Mouse (Mus musculus) adipocyte (in vitro differentiated cells): ENCODE data around the gene Hmgn2.
A peak's percentile ranks its signal among the peaks of the same experiment; 100 is the strongest.
"Not testable (repeated sequence)": the region's sequence is repeated elsewhere in the genome, so short reads cannot be mapped to it uniquely, and the experiment has no call there.

Experiments used
- DNase-seq: peaks from one replicate; pipeline ENCODE4 v3.0.0-alpha.2; 2016; ENCODE audit warnings: low spot score

Gene Hmgn2

DNA sequence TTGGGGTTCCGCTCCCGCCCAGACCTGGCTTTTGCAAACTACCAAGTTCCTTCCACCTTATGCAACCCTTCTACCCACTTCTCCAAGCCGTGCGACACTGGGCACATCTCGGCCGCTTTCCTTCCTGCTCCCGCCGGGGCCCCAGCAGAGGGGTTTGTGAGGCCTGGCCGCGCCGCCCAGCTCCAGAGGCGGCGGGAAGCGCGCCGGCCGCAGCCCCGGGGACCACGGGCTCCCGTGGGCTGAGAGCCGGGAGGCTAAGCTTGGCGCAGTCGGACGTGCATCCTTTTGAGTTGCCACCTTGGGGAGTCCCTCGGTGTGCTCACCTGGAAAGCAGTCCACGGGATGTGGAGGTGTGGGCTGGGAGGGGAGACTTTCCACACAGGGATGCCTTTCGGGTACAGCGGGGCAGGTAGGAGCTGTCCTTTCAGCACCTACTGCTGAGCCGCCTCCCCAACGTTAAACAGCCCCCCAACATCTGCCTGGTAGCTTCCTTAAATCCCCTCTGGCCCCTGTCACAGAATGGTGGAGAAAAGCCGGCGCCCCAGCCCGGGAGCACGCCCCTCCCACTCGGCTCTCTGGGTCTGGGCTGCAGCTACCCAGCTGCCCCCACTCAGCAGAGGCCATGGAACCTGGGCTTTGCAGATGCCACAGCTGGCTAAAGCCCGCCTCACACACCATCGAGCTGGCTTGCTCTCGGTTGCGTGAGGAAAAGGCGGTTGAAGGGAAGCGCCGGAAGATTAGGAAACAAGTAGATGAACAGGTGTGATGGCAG, at the start of gene Hmgn2:
Hmgn2 (minus strand) TSS at position 501 of the 772 bp plus-strand sequence.
- no peak for DNase-seq

DNA sequence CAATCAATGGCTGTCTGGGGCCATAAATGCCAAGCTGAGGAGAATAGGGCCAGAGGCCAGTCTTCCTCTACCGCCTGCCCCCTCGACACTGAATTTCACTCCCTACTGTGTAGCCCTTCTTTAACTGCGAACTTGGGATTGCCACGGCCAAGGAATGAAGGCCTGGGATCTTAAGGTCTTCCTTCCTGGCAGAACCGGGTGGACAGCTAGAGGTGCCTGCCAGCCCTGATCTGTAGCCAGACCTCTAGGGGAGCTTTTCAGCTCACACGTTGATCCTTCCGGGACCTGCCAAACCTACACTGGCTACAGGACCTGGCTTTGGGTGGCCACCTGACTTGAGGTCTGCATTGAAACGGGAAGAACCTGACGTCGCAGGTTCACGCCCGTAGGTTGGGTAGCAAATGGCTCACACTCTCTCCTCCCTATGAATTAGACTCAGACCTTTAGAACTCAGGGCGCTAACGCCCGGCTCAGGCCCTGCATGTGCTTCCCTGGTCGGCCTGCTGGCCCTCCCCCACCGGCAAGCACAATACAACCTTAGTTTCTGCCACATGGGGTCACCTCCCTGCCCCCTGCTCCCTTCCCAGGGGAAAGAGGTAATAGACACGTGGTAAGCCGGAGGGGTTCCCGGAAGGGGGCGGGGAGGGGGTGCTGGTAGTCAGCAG, 48.9 kb upstream of the Hmgn2 start:
- no peak for DNase-seq

DNA sequence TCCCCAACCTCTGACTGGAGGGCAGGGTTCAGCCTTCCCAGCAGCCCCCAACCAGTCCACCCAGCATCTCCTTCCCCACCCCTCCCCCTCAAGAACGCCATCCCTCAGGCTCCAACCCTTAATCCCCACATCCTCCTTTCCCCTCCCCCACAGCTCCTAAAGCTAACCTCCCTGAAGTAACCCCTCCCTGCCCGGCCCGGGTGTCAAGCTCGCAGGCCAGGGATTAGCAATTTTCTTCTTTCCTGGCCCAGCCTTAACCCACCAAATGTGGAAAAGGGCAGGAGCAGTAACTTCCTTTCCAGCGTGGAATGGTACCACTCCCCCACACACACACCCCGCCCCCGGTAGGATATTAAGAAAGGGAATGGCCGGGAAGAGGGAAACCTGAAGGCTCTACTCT, 48.3 kb upstream of the Hmgn2 start:
- no peak for DNase-seq

DNA sequence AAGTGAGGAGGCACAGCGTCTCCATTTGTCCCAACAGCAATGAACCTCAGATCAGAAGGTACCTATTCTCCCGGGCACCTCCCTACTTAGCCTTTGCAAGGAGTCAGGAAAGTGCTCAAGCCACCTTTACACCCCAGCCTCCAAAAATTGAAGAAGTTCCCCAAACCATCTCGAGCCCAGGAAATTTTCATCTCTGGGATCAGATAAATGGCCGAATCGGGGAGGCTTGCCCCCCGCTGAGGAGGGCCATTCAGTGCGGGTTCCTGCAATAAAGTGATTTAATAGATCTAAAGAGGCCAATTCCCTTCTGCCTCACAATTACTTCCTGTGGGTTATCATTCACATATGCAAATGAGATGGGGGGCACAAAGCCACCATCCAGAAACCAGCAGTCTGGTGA, 47.8 kb upstream of the Hmgn2 start:
- DNase-seq = no peak

DNA sequence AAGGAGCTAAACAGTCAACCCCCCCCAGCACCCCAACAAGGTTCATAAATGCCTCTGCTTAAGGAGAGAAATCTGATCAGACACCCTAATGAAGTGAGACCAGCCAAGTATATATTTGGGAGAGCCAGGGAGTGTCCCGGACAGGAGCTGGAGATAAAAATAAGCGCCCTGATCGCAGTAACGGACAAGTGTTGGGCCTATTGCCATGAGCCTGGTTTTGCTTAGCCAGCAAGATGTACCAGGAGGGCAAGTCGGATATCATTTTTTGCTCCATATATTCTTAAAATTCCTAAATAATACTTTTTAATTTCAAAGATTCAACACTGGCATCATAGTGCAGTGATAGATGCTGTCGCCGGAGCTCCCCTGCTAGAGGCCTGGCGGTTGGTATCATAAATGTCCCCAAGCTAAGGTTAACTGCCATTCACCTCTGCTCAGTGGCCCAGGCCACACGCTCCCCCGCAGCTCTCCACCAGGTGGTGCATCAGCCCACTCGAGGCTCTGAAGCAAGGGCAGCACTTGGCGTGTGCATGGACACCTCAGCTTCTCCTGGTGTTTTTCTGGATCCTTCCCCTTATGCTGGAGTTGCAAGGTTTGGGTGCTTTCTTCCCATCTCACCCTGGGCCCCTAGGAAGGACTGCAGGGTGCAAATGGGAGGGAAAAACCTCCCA, 44.5 kb upstream of the Hmgn2 start:
- no peak for DNase-seq

DNA sequence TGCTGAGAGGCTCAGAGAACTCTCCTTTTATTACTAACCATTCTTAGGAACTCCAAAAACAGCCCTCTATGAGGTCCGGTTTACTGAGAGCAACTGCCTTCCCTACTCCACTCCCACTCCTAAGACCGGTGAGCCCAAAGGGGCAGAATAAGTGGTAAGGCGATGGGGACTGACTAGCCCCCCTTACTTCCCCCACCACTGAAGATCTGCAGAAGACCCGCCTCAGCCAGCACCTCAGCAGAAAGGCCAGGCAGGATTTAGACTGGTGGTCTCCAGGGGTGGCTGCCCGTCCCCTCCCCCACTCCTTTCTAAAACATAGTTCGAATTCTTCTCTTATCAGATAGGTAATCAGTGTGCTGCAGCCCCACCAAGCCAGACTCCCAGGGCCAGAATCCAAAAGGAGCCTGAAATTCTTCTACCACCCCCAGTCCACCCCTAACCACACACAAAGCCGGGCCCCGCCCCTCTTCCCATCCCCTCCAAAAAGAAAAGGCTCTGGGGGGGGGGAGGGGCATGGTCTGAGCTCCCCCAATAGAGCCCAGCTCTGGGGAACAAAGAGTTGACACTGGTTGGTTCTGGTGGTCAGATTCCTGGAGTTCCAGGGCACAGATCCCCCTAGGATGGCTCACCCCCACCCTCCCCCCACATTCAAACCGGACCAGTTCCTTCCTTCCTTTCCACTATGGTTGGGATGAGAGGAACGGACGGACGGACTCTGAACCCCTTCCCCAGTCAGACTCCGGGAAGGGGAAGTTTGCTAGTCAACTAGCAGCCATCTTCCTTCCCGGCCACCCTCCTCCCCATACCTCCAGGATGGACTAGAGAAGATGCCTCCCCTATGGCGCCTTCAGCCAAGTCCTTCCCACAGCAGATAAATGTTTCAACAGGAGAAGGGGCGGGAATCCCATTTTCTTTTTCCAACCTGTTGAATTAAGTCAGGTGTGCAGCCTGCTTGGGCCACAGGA, 43.3 kb upstream of the Hmgn2 start:
- DNase-seq = no peak

DNA sequence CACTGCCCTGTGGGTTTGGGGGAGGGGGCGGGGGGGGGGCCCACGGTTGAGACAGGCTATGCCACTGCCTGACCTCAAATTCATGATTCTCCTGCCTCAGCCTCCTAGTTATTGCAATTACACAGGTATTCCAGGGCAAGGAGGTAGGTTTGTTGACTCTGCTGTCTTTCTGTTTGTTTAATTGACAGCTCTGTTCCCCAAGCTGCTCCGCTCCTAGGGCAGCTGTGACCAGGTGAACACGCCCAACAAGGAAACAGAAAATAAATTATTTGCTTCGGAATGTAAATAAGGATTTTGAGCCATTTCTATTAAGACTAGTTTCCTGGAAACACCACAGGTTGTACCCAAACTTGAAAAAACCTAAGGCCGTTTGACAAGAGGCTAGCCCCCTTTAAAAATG, 41.3 kb upstream of the Hmgn2 start:
- DNase-seq = no peak

DNA sequence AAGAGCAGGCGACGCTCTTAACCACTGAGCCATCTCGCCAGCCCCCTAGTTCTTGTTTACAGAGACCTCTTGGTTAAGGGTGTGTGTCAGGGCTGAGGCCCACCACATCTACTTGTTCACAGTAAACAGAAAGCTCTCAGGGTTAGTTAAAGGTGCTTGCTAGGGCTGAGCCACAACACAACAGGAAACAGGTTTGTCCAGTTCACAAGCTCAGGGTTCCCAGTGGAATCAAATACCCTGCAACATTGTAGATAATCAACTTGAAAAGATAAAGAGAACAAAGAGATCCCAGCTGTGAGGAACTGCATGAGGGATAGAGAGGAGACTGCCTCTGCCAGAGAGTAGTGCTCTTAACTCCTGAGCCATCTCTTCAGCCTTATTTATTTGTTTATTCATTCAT, 38.4 kb upstream of the Hmgn2 start:
- DNase-seq = no peak

DNA sequence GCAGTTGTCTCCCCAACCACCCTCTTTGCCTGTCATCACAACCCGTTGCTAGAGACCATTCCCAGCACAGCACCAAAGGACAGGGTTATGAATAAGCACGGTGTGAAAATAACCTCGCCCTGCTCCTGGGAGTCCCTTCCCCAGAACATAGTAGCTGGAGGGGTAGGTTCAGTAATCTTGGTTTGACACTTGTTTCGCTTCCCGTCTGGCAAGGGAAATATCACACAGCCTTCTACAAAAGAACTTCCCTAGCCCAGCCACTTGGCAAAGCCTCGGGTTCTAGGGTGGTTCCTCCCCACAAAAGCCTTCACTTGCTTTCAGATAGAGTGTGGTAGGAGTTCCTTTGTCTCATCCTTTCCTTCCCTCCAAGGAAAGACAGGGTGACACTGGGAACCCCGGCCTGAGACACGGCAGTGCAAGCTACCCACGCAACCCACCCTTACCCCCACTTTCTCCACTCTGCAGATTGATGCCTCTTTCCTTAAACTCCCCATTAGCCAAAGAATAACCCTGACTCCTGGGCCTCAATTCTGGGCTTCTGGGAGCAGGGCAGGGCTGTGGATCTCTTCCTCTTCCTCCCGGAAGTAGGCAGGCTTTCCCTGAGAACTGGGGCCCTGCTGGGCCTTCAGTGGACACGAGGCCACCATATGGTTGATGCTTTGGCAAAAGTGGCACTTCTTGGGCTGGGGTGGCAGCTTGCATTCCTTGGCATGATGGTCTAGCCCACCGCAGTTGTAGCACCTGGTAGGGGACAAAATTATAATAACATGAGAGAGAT, 37.3 kb upstream of the Hmgn2 start:
- no peak for DNase-seq

DNA sequence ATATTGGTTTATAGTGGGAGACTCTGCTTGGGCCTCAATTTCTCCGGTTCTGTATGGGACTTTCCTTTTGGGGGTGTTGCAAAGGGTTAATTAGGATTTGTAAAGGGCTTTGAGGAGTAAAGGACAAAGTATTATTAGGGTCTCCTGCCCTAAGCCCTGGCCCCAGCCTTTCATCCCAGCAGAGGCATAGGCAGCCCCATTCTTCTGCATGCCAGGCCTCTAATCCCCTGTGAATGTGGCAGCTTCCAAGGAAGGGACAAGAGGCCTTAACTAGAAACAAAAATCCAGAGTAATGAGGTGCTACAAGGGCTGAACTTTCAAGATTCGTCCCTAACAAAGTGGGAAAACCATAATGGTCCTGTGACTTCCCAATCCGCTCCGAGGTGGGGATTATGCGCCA, 34.5 kb upstream of the Hmgn2 start:
- DNase-seq = no peak

DNA sequence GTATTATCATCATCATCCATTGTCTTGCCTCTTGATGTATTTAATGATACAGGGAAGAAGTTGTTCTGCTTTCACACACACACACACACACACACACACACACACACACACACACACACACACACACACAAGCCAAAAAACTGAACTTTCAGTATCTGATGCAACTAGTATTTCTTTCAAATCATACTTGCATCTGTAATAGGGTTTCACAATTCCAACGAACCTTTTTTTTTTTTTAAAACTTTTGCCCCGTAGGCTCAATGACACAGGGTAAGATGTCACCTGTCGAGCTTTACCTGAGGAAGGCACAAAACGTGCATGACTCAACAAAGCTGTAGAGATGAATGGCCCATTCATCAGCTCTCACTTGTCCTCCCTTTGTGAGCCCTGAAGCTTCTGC, 33.8 kb upstream of the Hmgn2 start:
- no peak for DNase-seq

DNA sequence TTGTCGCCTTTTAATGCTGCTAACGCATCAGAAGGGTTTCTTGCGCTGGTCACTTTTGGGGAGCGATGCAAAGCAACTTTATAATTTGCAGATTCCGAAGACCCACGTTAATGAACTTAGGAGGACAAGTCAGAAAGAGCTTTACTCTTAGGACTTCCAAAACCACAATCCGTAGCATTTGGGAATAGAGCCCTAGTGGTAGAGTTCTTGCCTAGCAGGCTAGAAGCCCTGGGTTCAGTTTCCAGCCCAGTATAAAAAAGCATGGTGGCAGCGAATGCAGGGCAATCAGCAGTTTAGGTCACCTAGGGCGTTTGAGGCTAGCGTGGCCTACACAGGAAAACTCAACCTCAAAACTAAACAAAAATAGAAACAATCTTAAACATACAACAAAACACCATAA, 33.3 kb upstream of the Hmgn2 start:
- no peak for DNase-seq

DNA sequence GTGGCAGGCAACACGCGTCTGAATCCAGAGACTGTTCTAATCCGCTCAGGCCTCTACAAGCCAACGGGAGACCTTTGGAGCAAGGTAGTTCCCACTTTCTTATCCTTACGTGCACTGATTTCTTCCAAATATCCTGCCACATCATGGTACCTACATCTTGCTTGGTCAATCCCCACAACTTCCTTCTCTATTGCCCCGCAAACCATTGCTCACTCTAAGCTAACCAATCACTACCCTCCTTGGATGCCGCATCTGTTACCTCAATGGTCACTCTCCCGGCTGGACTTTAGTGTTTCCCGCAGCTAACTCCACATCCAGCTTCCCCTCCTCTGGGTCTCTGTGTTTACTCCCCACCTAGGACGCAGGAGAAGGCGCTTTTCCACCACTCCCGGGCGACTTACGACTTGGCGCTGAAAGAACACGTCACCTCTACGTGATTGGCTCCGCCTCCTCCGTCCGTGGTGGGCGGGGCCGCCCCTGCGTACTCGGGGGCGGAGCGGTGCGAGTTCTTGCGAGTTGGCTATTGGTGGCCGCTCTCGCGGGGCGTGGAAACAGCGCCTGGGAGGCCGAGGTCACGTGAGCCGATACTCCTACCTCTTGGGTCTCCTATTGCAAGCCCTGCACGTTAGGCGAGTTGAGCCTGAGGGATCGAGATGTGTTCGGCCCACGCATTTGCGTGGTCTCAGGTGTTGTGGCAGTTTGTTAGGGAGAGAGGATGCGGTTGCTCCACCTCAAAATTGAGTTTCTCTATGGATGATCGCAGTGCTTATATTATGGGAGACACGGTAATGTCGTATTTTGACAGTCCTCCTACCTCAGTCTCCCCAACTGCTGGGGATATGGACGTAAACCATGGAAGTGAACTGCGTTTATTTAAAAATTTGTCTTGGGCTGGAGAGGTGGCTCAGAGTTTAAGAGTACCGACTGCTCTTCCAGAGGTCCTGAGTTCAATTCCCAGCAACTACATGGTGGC, 32.3 kb upstream of the Hmgn2 start, which contains the start of gene Dhdds:
Dhdds (minus strand) TSS at position 453 of the 973 bp plus-strand sequence.
- DNase-seq = peak; percentile 95

DNA sequence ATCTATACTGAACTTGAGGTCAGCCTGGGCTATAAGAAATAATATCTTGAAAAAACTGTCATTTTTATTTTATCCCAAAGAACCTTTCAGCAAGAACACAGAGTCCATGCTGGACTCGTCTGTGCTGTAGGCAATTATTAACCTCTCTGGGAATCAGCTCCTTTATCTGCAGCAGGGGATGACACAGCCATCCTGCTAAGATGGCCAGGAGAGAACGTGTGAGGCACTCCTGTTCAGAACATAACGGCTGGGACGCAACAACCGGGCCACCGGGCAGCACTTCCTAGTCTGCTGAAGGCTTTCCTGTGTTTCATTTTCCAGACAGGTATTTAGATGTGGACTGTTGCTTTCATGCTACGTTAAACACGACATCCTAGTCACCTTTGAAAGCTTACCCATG, 26.2 kb upstream of the Hmgn2 start:
- no peak for DNase-seq

DNA sequence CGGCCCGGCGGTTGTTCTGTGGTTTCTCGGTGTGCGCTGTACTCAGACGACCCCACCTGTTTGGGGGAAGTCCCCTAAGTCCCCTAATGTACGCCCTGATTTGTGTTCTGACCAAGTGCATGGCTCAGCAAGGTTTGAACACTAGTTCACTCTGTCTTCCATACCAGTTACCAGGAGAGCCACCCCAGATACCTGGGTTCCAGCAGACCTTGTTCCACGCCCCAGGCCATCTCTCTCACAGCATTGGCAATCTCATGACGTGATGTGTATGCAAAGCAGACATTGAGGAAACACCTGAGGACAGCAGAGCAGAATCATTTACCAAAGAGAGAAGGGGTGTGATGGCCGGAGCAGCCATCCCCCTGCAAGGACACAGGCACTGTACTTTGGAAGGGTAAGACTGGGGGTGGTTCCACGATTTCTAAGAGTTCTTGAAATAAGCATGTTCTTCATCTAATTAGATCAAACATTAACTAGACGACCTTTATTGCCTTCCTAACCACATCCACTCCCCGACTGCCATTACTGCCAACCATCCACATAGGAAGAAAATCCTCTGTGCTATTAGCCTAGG, 22.7 kb upstream of the Hmgn2 start:
- no peak for DNase-seq

DNA sequence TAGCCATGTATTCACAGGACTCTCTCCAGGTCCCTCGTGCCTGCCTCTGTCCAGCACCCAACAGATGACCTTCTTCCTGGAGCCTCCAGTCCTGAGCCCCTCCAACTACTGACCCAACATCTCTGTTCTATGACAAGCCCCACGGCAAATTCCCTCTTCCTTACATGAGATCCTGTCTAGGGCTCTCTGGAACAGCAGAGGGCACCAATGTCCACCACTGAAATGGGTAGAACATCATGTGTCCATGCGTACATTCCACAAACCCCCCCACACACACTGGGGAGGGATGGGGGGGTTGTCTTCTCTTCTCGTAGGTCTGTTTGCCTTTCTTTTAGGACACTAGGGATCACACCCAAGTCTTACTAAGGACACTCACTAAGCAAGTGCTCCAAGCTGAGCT, 21.6 kb upstream of the Hmgn2 start:
- no peak for DNase-seq

DNA sequence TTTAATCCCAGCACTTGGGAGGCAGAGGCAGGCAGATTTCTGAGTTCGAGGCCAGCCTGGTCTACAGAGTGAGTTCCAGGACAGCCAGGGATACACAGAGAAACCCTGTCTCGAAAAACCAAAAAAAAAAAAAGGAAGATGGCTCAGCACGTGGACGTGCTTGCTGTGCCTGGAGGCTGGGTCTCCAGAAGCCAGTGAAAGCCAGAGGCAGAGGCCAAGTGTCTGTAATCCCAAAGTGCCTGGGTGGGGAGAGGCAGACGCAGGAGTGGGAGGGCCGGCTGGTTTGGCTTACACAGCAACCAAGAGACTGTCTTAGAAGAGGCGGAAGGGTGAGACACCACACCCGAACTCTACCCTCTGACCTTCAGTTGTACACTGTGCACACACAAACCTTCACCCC, 19.8 kb upstream of the Hmgn2 start:
- not testable (repeated sequence) for DNase-seq

DNA sequence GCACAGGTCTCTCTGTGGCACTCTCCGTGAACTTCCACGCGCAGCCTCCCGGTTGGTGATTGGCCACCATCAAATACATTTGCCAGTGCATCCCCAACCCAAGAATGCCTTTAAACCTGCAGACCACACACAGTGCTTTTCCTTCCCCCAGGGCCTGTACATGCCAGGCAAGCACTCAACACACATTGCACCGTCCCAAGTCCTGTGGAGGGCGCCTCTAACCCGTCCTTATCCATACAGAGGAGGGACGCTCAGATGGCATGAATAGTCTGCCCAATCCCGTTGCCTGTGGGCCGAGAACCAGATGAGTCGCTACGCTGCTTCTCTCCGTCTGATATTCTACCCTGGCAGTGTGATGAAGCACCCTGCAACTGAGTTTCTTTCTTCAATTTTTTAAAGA, 14.5 kb upstream of the Hmgn2 start:
- DNase-seq = no peak

DNA sequence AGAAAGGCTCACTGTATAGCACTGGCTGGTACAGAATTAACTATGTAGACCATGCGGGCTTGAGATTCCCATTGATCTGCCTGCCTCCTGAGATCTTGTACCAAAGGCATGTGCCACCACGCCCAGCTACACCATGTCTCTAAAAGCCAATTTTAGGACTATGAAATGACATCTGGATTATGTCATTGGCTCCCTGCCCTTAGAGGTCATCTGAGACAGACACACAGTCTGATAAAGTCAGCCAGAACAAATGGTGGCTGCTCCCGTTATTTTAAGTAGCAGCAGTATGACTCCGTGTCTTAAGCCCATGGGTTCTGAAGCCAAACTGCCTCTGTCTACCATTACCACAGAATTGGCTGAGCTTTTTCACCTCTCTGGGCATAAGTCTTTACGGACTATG, 12.0 kb upstream of the Hmgn2 start:
- DNase-seq = no peak
